In genomic region chr12:119238696-119239415, GRCm38 (mm10) we compare ENCODE assay signal across 8 mouse cellular contexts. TPM values are rescaled to one million over a fixed set of nuclear protein-coding genes. Genes with fewer than 3 reads are reported as not detected.
DNase-seq lines count a peak whose midpoint lies in the region; ATAC-seq and TF ChIP-seq lines count a peak whose summit lies in the region.

Gene Itgb8, minus strand, starts transcription at chr12:119238802.

- intact Hi-C loops in heart, postnatal 25 days (cut with DNase I), result no loop called here

- H3K4me2 ChIP-seq in forebrain, embryonic 14.5 days (ENCODE audit: low read length), result peak within 1 kb of the TSS; percentile 88
- H3K4me2 ChIP-seq in liver, embryonic 15.5 days, result peak within 1 kb of the TSS; percentile 57

- H3K27me3 ChIP-seq in forebrain, embryonic 14.5 days (replicated peaks; ENCODE audit: control insufficient read depth, insufficient read depth, low read length), result no peaks in the 10 kb centered on the region
- H3K27me3 ChIP-seq in liver, embryonic 15.5 days, result peaks cover 29% of the 10 kb centered on the region

- H3K36me3 ChIP-seq in ES-E14 (ENCODE audit: control insufficient read depth, insufficient read depth, low read length, poor library complexity, severe bottlenecking), result no peaks in the 10 kb centered on the region
- H3K36me3 ChIP-seq in forebrain, embryonic 14.5 days (ENCODE audit: control insufficient read depth, insufficient read depth, low read length), result no peaks in the 10 kb centered on the region
- H3K36me3 ChIP-seq in liver, embryonic 15.5 days (replicated peaks), result no peaks in the 10 kb centered on the region

- in situ Hi-C loops in ES-E14 (cut with MboI; ENCODE audit: low sequenced_read_pairs in 2 of 2, unreplicated experiment in 2 of 2), result no loop called here

- peak; percentile 92 for ATAC-seq in forebrain, embryonic 14.5 days
- peak; percentile 40; the same call in 1 of the 2 replicates for ATAC-seq in liver, embryonic 15.5 days (ENCODE audit: insufficient read depth)

- peak; percentile 40 for DNase-seq in ES-E14 (ENCODE audit: low read depth, low spot score)
- peak; percentile 71 for DNase-seq in brain, embryonic 18.5 days (ENCODE audit: low read depth, low spot score)
- DNase-seq in forebrain, embryonic 14.5 days (ENCODE audit: low spot score), result peak; percentile 90
- peak; percentile 71 for DNase-seq in heart, postnatal 25 days (ENCODE audit: low spot score)
- peak; percentile 85 to 93 for DNase-seq in layer of hippocampus, adult 18-20 months (ENCODE audit: low spot score in 2 of 2)
- peak; percentile 77 for DNase-seq in neural tube, embryonic 10.5 days (ENCODE audit: extremely low spot score, low spot score)
- DNase-seq in testis, postnatal 14 days (ENCODE audit: low spot score), result peak; percentile 79

- H3K27ac ChIP-seq in ES-E14 (ENCODE audit: insufficient read depth, low read depth, low read length, poor library complexity, severe bottlenecking), result no peak within 1 kb of the TSS
- H3K27ac ChIP-seq in forebrain, embryonic 14.5 days (ENCODE audit: low read depth, low read length), result peak within 1 kb of the TSS; percentile 98
- no peak within 1 kb of the TSS for H3K27ac ChIP-seq in liver, embryonic 15.5 days (replicated peaks)

- under 1% methylated on average over 29 of the region's 29 CpGs for WGBS in forebrain, embryonic 14.5 days
- 2% methylated on average over 29 of the region's 29 CpGs for WGBS in liver, embryonic 15.5 days (ENCODE audit: insufficient replicate concordance)

- peak within 1 kb of the TSS; percentile 64 for H3K9ac ChIP-seq in ES-E14 (ENCODE audit: insufficient read depth, low read depth, low read length, poor library complexity, severe bottlenecking)
- H3K9ac ChIP-seq in forebrain, embryonic 14.5 days (ENCODE audit: low read length), result peak within 1 kb of the TSS; percentile 85
- H3K9ac ChIP-seq in liver, embryonic 15.5 days, result no peak within 1 kb of the TSS

- 0 out of 2 replicates have a peak, but pooled peaks cover 2% of the 10 kb centered on the region for H3K9me3 ChIP-seq in ES-E14 (ENCODE audit: control insufficient read depth, insufficient read depth, low read depth, low read length)
- H3K9me3 ChIP-seq in forebrain, embryonic 14.5 days (replicated peaks; ENCODE audit: control insufficient read depth, low read length), result no peaks in the 10 kb centered on the region
- H3K9me3 ChIP-seq in liver, embryonic 15.5 days (replicated peaks), result no peaks in the 10 kb centered on the region

- peak within 1 kb of the TSS; percentile 57 to 59 for H3K4me3 ChIP-seq in ES-E14 (ENCODE audit: insufficient read depth in 1 of 2, low read depth in 1 of 2, low read length in 2 of 2, poor library complexity in 1 of 2, severe bottlenecking in 1 of 2)
- H3K4me3 ChIP-seq in forebrain, embryonic 14.5 days (ENCODE audit: low read depth, low read length), result peak within 1 kb of the TSS; percentile 60
- peak within 1 kb of the TSS; percentile 32 for H3K4me3 ChIP-seq in liver, embryonic 15.5 days (replicated peaks)

- no peaks in the 10 kb centered on the region for H3K4me1 ChIP-seq in ES-E14 (ENCODE audit: control insufficient read depth in 2 of 2, insufficient read depth in 2 of 2, low read length in 2 of 2, poor library complexity in 1 of 2)
- H3K4me1 ChIP-seq in forebrain, embryonic 14.5 days (ENCODE audit: control insufficient read depth, insufficient read depth, low read length), result peaks cover 17% of the 10 kb centered on the region; the same call in 1 of the 2 replicates
- 0 out of 2 replicates have a peak, but pooled peaks cover 5% of the 10 kb centered on the region for H3K4me1 ChIP-seq in liver, embryonic 15.5 days (replicated peaks)

TF ChIP-seq in ES-E14, 5 proteins besides CTCF, POLR2A, EP300 and RAD21:
- no peak for TF ChIP-seq MAFK (IDR thresholded peaks at IDR 0.05; ENCODE audit: insufficient read depth, low read depth, low read length)
- TF ChIP-seq ZC3H11A (IDR thresholded peaks at IDR 0.05; ENCODE audit: borderline replicate concordance, low read depth, low read length), result no peak

RNA-seq across cellular contexts. Expression of gene Itgb8, which starts in this region (rescaled TPM):
- total RNA-seq in ES-E14 (2012; rRNA removed), result 0.32 and 0.45 TPM in 2 replicates
- 11.6 and 12.3 TPM in 2 replicates for polyA plus RNA-seq in forebrain, embryonic 14.5 days (2014; fragmentation: Nextera tagmentation; extraction: Ambion mirVana)
- 1 to 10 TPM; 1.2 to 1.8 TPM for total RNA-seq in heart, postnatal 25 days (2021)
- 10 to 100 TPM; 32.2 to 32.5 TPM for total RNA-seq in layer of hippocampus, adult 18-20 months (2021)
- 0.07 and 0.10 TPM in 2 replicates for polyA plus RNA-seq in liver, embryonic 15.5 days (2015; fragmentation: Nextera tagmentation; extraction: Ambion mirVana)

Comparison
In these comparisons a context has a peak if more than half of its experiments do, and no peak if none do; other contexts are left out.
1. RNA of gene Itgb8 (total RNA-seq): 32.2 to 32.5 TPM in layer of hippocampus, adult 18-20 months; 1.2 to 1.8 TPM in heart, postnatal 25 days and 0.32 to 0.45 TPM in ES-E14; every median in the first group is over 10 times any median in the second.
2. RNA of gene Itgb8 (polyA plus RNA-seq): 11.6 to 12.3 TPM in forebrain, embryonic 14.5 days; 0.07 to 0.10 TPM in liver, embryonic 15.5 days; every median in the first group is over 10 times any median in the second.
3. Peak in DNase-seq, H3K4me3 ChIP-seq and H3K9ac ChIP-seq in ES-E14; RNA of the gene not detected or under 1 TPM.
4. Peak in ATAC-seq, H3K4me3 ChIP-seq and H3K4me2 ChIP-seq in liver, embryonic 15.5 days; RNA of the gene not detected or under 1 TPM.
5. DNase-seq: peak in every context shown above with its lines; median percentile 90 in forebrain, embryonic 14.5 days; 89 in layer of hippocampus, adult 18-20 months; 79 in testis, postnatal 14 days; 77 in neural tube, embryonic 10.5 days; 71 in brain, embryonic 18.5 days; 71 in heart, postnatal 25 days; 40 in ES-E14.
6. Peak in every context shown above with its lines, with median percentiles within 50 percentile points of each other: H3K4me3 ChIP-seq.